Mouse (Mus musculus) myocyte (in vitro differentiated cells): ENCODE results near the gene Slc15a4. TPM values are rescaled to one million over a fixed set of nuclear protein-coding genes. Genes with fewer than 3 reads are reported as not detected.

ENCODE experiments used
- H3K27me3 ChIP-seq: one replicate; pipeline ENCODE4 v1.6.1; 2011; ENCODE audit not compliant: control insufficient read depth, insufficient read depth, insufficient read length
- H3K36me3 ChIP-seq: one replicate; pipeline ENCODE4 v1.6.1; 2011; ENCODE audit not compliant: control insufficient read depth, insufficient read depth
- H3K4me2 ChIP-seq: one replicate; pipeline ENCODE4 v1.6.1; 2011; ENCODE audit warnings: low read depth, control low read depth
- H3K4me3 ChIP-seq: one replicate; pipeline ENCODE4 v1.5.1; 2011; ENCODE audit warnings: mild to moderate bottlenecking, control low read depth, moderate library complexity
- H3K79me2 ChIP-seq: one replicate; pipeline ENCODE4 v1.6.1; 2011; ENCODE audit not compliant: control insufficient read depth, insufficient read depth
- H3ac ChIP-seq: one replicate; pipeline ENCODE4 v1.6.1; 2011; ENCODE audit not compliant: control insufficient read depth, insufficient read length
- CEBPB ChIP-seq: IDR thresholded peaks from 2 replicates; pipeline ENCODE4 v1.6.1; 2011; ENCODE audit warnings: mild to moderate bottlenecking, moderate library complexity; ENCODE audit not compliant: poor library complexity, insufficient read depth, severe bottlenecking
- E2F4 ChIP-seq: IDR thresholded peaks from one replicate; pipeline ENCODE4 v1.6.1; 2011; ENCODE audit warnings: mild to moderate bottlenecking, control low read depth, moderate library complexity; ENCODE audit not compliant: insufficient read depth
- MAX ChIP-seq: IDR thresholded peaks from one replicate; pipeline ENCODE4 v1.6.1; 2011; ENCODE audit warnings: low read depth, mild to moderate bottlenecking, control low read depth
- MYOD1 ChIP-seq, 3 experiments: IDR thresholded peaks; one replicate each; pipeline ENCODE4 v1.6.1; 2011; ENCODE audit warnings: control low read depth in 2 of 3, low read depth in 2 of 3, mild to moderate bottlenecking in 2 of 3, moderate library complexity in 1 of 3; ENCODE audit not compliant: insufficient read length in 2 of 3, control insufficient read depth in 1 of 3
- MYOG ChIP-seq, 3 experiments: IDR thresholded peaks; one replicate each; pipeline ENCODE4 v1.6.1; 2011; ENCODE audit warnings: control low read depth in 2 of 3, low read depth in 2 of 3, mild to moderate bottlenecking in 2 of 3; ENCODE audit not compliant: insufficient read length in 2 of 3, control insufficient read depth in 1 of 3, insufficient read depth in 1 of 3
- POLR2A ChIP-seq: IDR thresholded peaks from one replicate; pipeline ENCODE4 v1.6.1; 2011; ENCODE audit warnings: low read depth, mild to moderate bottlenecking, control low read depth, moderate library complexity; ENCODE audit not compliant: insufficient read length
- POLR2AphosphoS2 ChIP-seq: IDR thresholded peaks from one replicate; pipeline ENCODE4 v1.6.1; 2011; ENCODE audit warnings: low read depth, control low read depth; ENCODE audit not compliant: insufficient read length
- REST ChIP-seq: IDR thresholded peaks from one replicate; pipeline ENCODE4 v1.6.1; 2011; ENCODE audit warnings: mild to moderate bottlenecking, control low read depth, moderate library complexity; ENCODE audit not compliant: insufficient read depth, insufficient read length
- SRF ChIP-seq: IDR thresholded peaks from one replicate; pipeline ENCODE4 v1.6.1; 2011; ENCODE audit warnings: low read depth; ENCODE audit not compliant: control insufficient read depth, insufficient read length
- TCF12 ChIP-seq: IDR thresholded peaks from one replicate; pipeline ENCODE4 v1.6.1; 2011; ENCODE audit warnings: mild to moderate bottlenecking, control low read depth; ENCODE audit not compliant: poor library complexity, insufficient read depth, severe bottlenecking
- TCF3 ChIP-seq: IDR thresholded peaks from one replicate; pipeline ENCODE4 v1.6.1; 2011; ENCODE audit warnings: low read depth, control low read depth; ENCODE audit not compliant: insufficient read length
- USF1 ChIP-seq: IDR thresholded peaks from one replicate; pipeline ENCODE4 v1.6.1; 2011; ENCODE audit warnings: low read depth, mild to moderate bottlenecking, control low read depth, moderate library complexity
- polyA plus RNA-seq: library from polyadenylated mRNA; unstranded; fragments of >200 nt; fragmentation: generic; extraction: Trizol; gene quantifications from one replicate; pipeline ENCODE4 v1.2.1, GENCODE M21; 2012; ENCODE audit warnings: missing spikeins

Slc15a4 gene
- polyA plus RNA-seq, result 69.6 TPM

GRCm38 (mm10) chr5:127632167-127633145 is at the start of gene Slc15a4, which contains the start of gene Glt1d1:
Slc15a4 (minus strand) TSS chr5:127632897.
Glt1d1 (plus strand) TSS chr5:127632262.
- Histone ChIP-seq H3K79me2 (no peaks in the 10 kb centered on the region), H3K27me3 (peaks cover 6% of the 10 kb centered on the region), H3K36me3 (no peaks in the 10 kb centered on the region), H3K4me2 (no peak within 1 kb of the TSS), H3ac (no peak within 1 kb of the TSS), H3K4me3 (no peak within 1 kb of the TSS)
- TF ChIP-seq POLR2A (no peak), SRF (no peak), TCF3 (no peak), REST (no peak), MAX (no peak), CEBPB (no peak), MYOG (IDR thresholded peaks at IDR 0.05; ENCODE audit: control insufficient read depth in 1 of 3, insufficient read depth in 1 of 3, insufficient read length in 2 of 3, low read depth in 2 of 3) (no peak), E2F4 (no peak), TCF12 (no peak), MYOD1 (IDR thresholded peaks at IDR 0.05; ENCODE audit: control insufficient read depth in 1 of 3, insufficient read length in 2 of 3, low read depth in 2 of 3) (no peak), POLR2AphosphoS2 (no peak), USF1 (no peak)

- H3K4me3 ChIP-seq, result no peak overlapping the region
- no peak overlapping the region for H3K4me2 ChIP-seq
- no peak for TF ChIP-seq MAX
- TF ChIP-seq MYOD1 (IDR thresholded peaks at IDR 0.05; ENCODE audit: control insufficient read depth in 1 of 3, insufficient read length in 2 of 3, low read depth in 2 of 3), result no peak
- no peak for TF ChIP-seq SRF
- no peak for TF ChIP-seq REST
- TF ChIP-seq TCF3, result no peak
- TF ChIP-seq E2F4, result no peak
- no peak for TF ChIP-seq POLR2AphosphoS2
- no peak for TF ChIP-seq USF1
- TF ChIP-seq MYOG (IDR thresholded peaks at IDR 0.05; ENCODE audit: control insufficient read depth in 1 of 3, insufficient read depth in 1 of 3, insufficient read length in 2 of 3, low read depth in 2 of 3), result no peak
- TF ChIP-seq CEBPB, result no peak
- H3ac ChIP-seq, result no peak overlapping the region
- H3K79me2 ChIP-seq, result no peaks in the 10 kb centered on the region
- H3K27me3 ChIP-seq, result no peaks in the 10 kb centered on the region
- H3K36me3 ChIP-seq, result no peaks in the 10 kb centered on the region
Measured at GRCm38 (mm10) chr5:127678501-127678900, 45.8 kb upstream of the Slc15a4 start.

GRCm38 (mm10) chr5:127677561-127677960 is 44.9 kb upstream of the Slc15a4 start:
- H3ac ChIP-seq, result no peak overlapping the region
- H3K4me3 ChIP-seq, result no peak overlapping the region
- H3K79me2 ChIP-seq, result no peaks in the 10 kb centered on the region
- TF ChIP-seq POLR2AphosphoS2 (no peak), REST (no peak), MYOD1 (IDR thresholded peaks at IDR 0.05; ENCODE audit: control insufficient read depth in 1 of 3, insufficient read length in 2 of 3, low read depth in 2 of 3) (no peak), POLR2A (no peak)
- H3K27me3 ChIP-seq, result no peaks in the 10 kb centered on the region
- no peak overlapping the region for H3K4me2 ChIP-seq
- H3K36me3 ChIP-seq, result no peaks in the 10 kb centered on the region

- no peaks in the 10 kb centered on the region for H3K79me2 ChIP-seq
- TF ChIP-seq USF1 (no peak), POLR2AphosphoS2 (no peak), POLR2A (no peak), E2F4 (no peak)
Measured at GRCm38 (mm10) chr5:127673913-127674312, 41.2 kb upstream of the Slc15a4 start.

GRCm38 (mm10) chr5:127660979-127661378 is 28.3 kb upstream of the Slc15a4 start:
- Histone ChIP-seq H3K4me2 (no peak overlapping the region), H3ac (no peak overlapping the region), H3K79me2 (no peaks in the 10 kb centered on the region), H3K4me3 (no peak overlapping the region), H3K36me3 (no peaks in the 10 kb centered on the region), H3K27me3 (no peaks in the 10 kb centered on the region)
- TF ChIP-seq MYOD1 (IDR thresholded peaks at IDR 0.05; ENCODE audit: control insufficient read depth in 1 of 3, insufficient read length in 2 of 3, low read depth in 2 of 3) (no peak), REST (no peak), USF1 (no peak), MAX (no peak), POLR2AphosphoS2 (no peak), SRF (no peak), E2F4 (no peak), POLR2A (no peak), CEBPB (no peak), TCF3 (no peak), MYOG (IDR thresholded peaks at IDR 0.05; ENCODE audit: control insufficient read depth in 1 of 3, insufficient read depth in 1 of 3, insufficient read length in 2 of 3, low read depth in 2 of 3) (no peak), TCF12 (no peak)

More at GRCm38 (mm10) chr5:127673913-127674312, 41.2 kb upstream of the Slc15a4 start:
- H3K4me3 ChIP-seq, result no peak overlapping the region
- H3K4me2 ChIP-seq, result no peak overlapping the region
- no peaks in the 10 kb centered on the region for H3K27me3 ChIP-seq
- no peaks in the 10 kb centered on the region for H3K36me3 ChIP-seq
- H3ac ChIP-seq, result no peak overlapping the region
